Mouse (Mus musculus) brain, embryonic 14.5 days (tissue): ENCODE results near the gene Ddost.

Experiments used
- CTCF ChIP-seq: fragments of 200-500 bp; IDR thresholded peaks from 2 replicates; pipeline ENCODE4 v1.5.1; 2012; ENCODE audit warnings: inconsistent platforms, mild to moderate bottlenecking, moderate library complexity, borderline replicate concordance; ENCODE audit not compliant: insufficient read depth, insufficient read length; ENCODE audit errors: extremely low read depth
- POLR2A ChIP-seq: fragments of 200-500 bp; IDR thresholded peaks from 2 replicates; pipeline ENCODE4 v1.6.1; 2012; ENCODE audit warnings: mild to moderate bottlenecking, inconsistent platforms, borderline replicate concordance; ENCODE audit not compliant: poor library complexity, insufficient read depth, insufficient read length, severe bottlenecking; ENCODE audit errors: extremely low read depth

DNA sequence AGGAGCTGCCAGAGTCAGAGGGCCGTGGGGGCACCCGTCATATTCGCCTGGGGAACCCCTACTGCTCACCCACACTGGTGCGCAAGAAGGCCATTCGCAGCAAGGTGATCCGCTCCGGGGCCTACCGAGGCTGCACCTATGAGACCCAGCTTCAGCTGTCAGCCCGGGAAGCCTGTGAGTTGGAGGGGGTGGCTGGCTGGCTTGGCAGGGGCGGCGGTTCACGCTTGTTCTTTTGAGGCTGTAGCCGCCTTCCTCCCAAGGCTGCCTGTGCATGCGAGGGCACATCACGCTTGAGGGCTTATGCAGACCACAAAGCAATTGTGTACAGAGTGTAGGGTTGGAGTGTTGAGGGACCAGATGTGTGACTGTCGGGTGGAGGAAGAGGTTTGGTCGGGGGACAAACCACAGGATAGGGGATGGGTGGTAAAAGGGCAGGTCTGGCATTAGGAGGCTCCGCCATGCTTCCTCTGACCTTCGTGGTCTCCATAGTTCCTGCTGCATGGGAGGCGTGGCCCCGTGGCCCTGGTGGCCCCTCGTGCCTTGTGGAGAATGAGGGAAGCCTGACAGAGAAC, 47.3 kb upstream of the Ddost start:
- no peak for TF ChIP-seq POLR2A
- no peak for TF ChIP-seq CTCF
